Mouse (Mus musculus) embryo, embryonic 10.5 days (tissue): Measurements from ENCODE around the gene Kcnc3.

Source experiments
- DNase-seq: peaks from one replicate; pipeline ENCODE4 v3.0.0-alpha.2; 2015; ENCODE audit warnings: low spot score

Kcnc3 gene

GRCm38 (mm10) chr7:44626966-44627365 lies 36.5 kb downstream of the Kcnc3 start:
- no peak for DNase-seq

- DNase-seq = no peak
These were observed 38.1 kb downstream of the Kcnc3 start for GRCm38 (mm10) chr7:44628402-44629034.

- DNase-seq = no peak
These were observed 40.0 kb downstream of the Kcnc3 start for GRCm38 (mm10) chr7:44630437-44630836.

- no peak for DNase-seq
These were observed 42.2 kb downstream of the Kcnc3 start for GRCm38 (mm10) chr7:44632676-44633075.

- peak; percentile 41 for DNase-seq
These were observed 42.9 kb downstream of the Kcnc3 start for GRCm38 (mm10) chr7:44633407-44633806.

GRCm38 (mm10) chr7:44636684-44637083 lies 46.2 kb downstream of the Kcnc3 start:
- DNase-seq = no peak

GRCm38 (mm10) chr7:44638663-44639062 lies 48.2 kb downstream of the Kcnc3 start:
- DNase-seq = no peak

- no peak for DNase-seq
These were observed 50.6 kb downstream of the Kcnc3 start for GRCm38 (mm10) chr7:44640843-44641605.

GRCm38 (mm10) chr7:44641887-44642286 lies 51.4 kb downstream of the Kcnc3 start:
- DNase-seq = no peak

GRCm38 (mm10) chr7:44645256-44645655 lies 54.8 kb downstream of the Kcnc3 start:
- DNase-seq = no peak

GRCm38 (mm10) chr7:44645951-44646350 lies 55.5 kb downstream of the Kcnc3 start:
- no peak for DNase-seq

- DNase-seq = peak; percentile 86
These were observed 56.7 kb downstream of the Kcnc3 start for GRCm38 (mm10) chr7:44647042-44647724.

- DNase-seq = no peak
These were observed 57.3 kb downstream of the Kcnc3 start for GRCm38 (mm10) chr7:44647729-44648128.

GRCm38 (mm10) chr7:44649094-44649610 lies 58.7 kb downstream of the Kcnc3 start:
- DNase-seq = no peak

GRCm38 (mm10) chr7:44649990-44650389 lies 59.5 kb downstream of the Kcnc3 start:
- DNase-seq = peak; percentile 80

GRCm38 (mm10) chr7:44651416-44651815 lies 61.0 kb downstream of the Kcnc3 start:
- no peak for DNase-seq

- DNase-seq = peak; percentile 42
These were observed 63.3 kb downstream of the Kcnc3 start for GRCm38 (mm10) chr7:44653773-44654172.
